Mouse (Mus musculus) lung, embryonic 16.5 days (tissue): Measurements from ENCODE around the gene Gdpd3. TPM values are rescaled to one million over a fixed set of nuclear protein-coding genes. Genes with fewer than 3 reads are reported as not detected.

Source experiments
- ATAC-seq: fragments of 200-750 bp; cut with Nextera tagmentation; 2 replicates; pipeline ENCODE4 v1.8.0; 2017; ENCODE audit warnings: low read depth, mild to moderate bottlenecking, moderate library complexity
- H3K27ac ChIP-seq: fragments of 300-500 bp; sonication (generic); 2 replicates; pipeline ENCODE4 v1.5.1; 2014; ENCODE audit warnings: mild to moderate bottlenecking, control low read depth, low read length
- H3K27me3 ChIP-seq: fragments of 300-500 bp; sonication (generic); 2 replicates; pipeline ENCODE4 v1.6.1; 2014; ENCODE audit warnings: low read depth, low read length, mixed read lengths; ENCODE audit not compliant: control insufficient read depth, insufficient read depth
- H3K36me3 ChIP-seq: fragments of 300-500 bp; sonication (generic); 2 replicates; pipeline ENCODE4 v1.6.1; 2014; ENCODE audit warnings: low read length; ENCODE audit not compliant: control insufficient read depth, insufficient read depth
- H3K4me1 ChIP-seq: fragments of 300-500 bp; sonication (generic); replicated peaks from 2 replicates; pipeline ENCODE4 v1.6.1; 2014; ENCODE audit warnings: low read length, mixed read lengths; ENCODE audit not compliant: control insufficient read depth, insufficient read depth
- H3K4me2 ChIP-seq: fragments of 300-500 bp; sonication (generic); 2 replicates; pipeline ENCODE4 v1.6.1; 2014; ENCODE audit warnings: low read depth, low read length, control low read depth
- H3K4me3 ChIP-seq: fragments of 300-500 bp; sonication (generic); 2 replicates; pipeline ENCODE4 v1.5.1; 2014; ENCODE audit warnings: mild to moderate bottlenecking, low read length, control low read depth
- H3K9ac ChIP-seq: fragments of 300-500 bp; sonication (generic); 2 replicates; pipeline ENCODE4 v1.6.1; 2014; ENCODE audit warnings: low read length, control low read depth
- H3K9me3 ChIP-seq: fragments of 300-500 bp; sonication (generic); 2 replicates; pipeline ENCODE4 v1.6.1; 2016; ENCODE audit warnings: low read length; ENCODE audit not compliant: control insufficient read depth
- WGBS: fragments of 180-500 bp; shearing (Covaris S2); extraction: QIAGEN DNeasy Blood & Tissue Kit; methylation state at CpG from one replicate; pipeline ENCODE4 v1.1.7; 2014; 5-methylcytosine and 5-hydroxymethylcytosine counted together
- polyA plus RNA-seq: library from polyadenylated mRNA; unstranded; fragments of >200 nt; fragmentation: Nextera tagmentation; extraction: Ambion mirVana; gene quantifications from 2 replicates; pipeline ENCODE4 v1.2.1, GENCODE M21; 2015

The Gdpd3 gene
- polyA plus RNA-seq, 1 experiment from 2014 or later, result 4.2 TPM

DNA sequence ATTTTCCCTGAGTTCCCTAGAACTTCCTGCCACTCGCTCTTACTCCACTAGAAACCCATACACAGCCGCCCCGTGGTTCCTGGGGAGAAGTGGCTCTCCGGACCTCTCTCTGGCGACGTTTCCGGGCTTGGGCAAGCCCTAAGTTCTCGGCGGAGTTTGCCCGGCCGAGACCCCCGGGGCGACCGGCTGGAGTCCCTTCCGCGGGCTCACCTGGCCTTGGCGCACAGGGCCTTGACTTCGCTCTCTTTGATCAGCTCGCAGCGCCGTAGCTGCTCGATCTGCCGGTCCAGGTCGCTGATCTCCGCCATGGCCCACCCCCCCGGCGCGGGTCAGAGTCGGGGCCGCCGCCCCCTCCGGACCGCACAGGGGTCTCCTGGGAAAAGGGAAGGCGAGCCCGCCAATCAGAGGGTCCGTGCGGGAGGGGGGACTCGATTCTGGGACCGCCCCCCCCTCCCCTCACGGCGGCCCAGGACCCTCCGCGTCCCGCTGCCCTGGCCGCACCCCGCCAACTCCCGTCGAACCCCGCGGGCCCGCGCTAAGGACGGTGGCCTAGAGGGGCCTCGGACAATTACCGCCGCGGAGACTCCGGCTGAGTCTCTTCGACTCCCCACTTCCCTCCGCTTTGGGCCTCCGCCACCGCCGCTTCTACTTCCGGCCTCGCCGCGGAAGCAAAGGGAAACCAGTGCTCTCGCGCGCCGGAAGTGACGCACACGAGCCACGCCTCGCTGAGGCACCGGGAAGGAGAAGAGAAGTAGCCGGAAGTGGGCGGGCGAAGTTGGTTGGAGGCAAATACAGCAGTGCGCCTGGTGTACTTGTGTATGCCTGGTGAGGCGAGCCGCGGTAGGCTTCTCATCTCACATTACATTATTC is 26.0 kb downstream of the Gdpd3 start, which contains the start of gene Ppp4c:
TSS of gene Ppp4c (minus strand) at position 646 of the 870 bp plus-strand sequence.
- Histone ChIP-seq H3K27ac (peak within 1 kb of the TSS; percentile 97), H3K4me1 (peaks cover 17% of the 10 kb centered on the region)

DNA sequence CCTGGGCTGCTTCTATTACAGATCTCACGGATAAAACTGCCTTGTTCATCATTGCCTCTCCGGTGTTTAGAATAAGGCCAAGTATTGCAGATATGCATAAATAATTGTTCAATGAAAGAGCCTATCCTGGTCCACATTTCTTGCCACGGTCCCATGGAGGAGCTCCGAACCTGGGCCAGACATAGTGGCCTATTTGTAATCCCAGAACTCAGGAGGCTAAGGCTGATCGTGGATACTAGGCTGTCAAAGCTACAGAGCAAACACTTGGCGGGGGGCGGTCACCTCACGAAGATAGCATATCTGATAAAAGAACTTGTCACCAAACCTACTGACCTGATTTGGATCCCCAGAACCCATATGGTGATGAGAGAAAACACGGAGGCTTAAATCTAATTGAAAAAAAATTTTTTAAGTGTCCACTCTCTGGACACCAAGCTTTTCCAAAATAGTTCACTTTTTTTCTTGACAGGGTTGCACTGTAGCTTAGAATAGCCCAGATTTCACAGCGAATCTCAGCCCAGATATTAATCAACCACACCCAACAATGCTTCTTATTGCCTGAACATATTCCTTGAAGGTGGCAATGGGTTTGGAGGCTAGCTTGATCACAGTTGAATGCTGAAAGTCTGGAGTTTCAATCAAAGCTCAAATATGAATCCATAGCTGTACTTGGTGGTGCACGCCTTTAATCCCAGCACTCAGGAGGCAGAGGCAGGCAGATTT is 26.7 kb downstream of the Gdpd3 start:
- WGBS, result 16% methylated on average over 11 of the region's 11 CpGs
- ATAC-seq, result no peak
- Histone ChIP-seq H3K27me3 (no peaks in the 10 kb centered on the region), H3K27ac (peak overlapping the region; percentile 97), H3K36me3 (peaks cover 44% of the 10 kb centered on the region), H3K4me3 (peak overlapping the region; percentile 94), H3K9me3 (no peaks in the 10 kb centered on the region), H3K4me1 (peaks cover 25% of the 10 kb centered on the region), H3K4me2 (peak overlapping the region; percentile 68), H3K9ac (peak overlapping the region; percentile 64)

More for the DNA sequence above, 26.0 kb downstream of the Gdpd3 start, which contains the start of gene Ppp4c:
- no peaks in the 10 kb centered on the region for H3K27me3 ChIP-seq
- peak within 1 kb of the TSS; percentile 80 for H3K4me2 ChIP-seq
- peak within 1 kb of the TSS; percentile 95 for H3K9ac ChIP-seq
- peaks cover 51% of the 10 kb centered on the region for H3K36me3 ChIP-seq
- no peaks in the 10 kb centered on the region for H3K9me3 ChIP-seq
- WGBS, result under 1% methylated on average over 73 of the region's 83 CpGs
- peak within 1 kb of the TSS; percentile 94 for H3K4me3 ChIP-seq
- peak; percentile 95 for ATAC-seq

DNA sequence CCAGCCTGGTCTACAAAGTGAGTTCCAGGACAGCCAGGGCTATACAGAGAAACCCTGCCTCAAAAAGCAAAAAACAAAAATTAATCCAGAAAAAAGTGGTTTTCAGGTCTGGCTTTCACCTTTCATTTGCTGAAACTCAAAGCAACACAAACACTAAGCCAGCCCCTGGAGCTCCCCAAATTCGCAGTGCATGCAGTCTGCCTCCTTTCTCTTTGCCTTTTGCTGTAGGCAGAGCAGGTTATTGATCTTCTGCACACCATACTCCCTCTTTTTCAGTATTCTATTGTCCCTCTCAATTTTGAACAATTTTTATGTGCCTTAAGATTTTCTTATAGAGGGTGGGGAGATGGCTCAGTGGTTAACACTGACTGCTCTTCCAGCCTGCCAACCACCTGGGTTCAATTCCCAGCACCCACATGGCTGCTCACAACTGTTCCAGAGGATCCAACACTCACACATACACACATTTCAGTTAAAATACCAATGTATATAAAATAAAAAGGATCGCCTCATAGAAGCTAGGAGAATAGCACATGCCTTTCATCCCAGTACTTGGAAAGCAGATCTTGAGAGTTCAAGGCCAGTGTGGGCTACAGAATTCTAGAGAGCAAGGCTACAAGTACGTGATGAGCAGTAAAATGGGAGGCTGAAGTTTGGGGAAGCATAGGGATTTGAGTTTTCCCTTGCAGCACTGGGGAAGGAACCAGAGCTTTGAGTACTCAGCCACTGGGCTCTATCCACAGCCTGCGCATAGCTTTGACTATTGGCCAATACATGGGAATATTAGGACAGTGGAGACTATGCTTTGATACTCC is 27.5 kb downstream of the Gdpd3 start:
- Histone ChIP-seq H3K9me3 (no peaks in the 10 kb centered on the region), H3K4me2 (no peak overlapping the region), H3K27me3 (no peaks in the 10 kb centered on the region), H3K27ac (no peak overlapping the region), H3K4me3 (no peak overlapping the region), H3K36me3 (peaks cover 36% of the 10 kb centered on the region), H3K9ac (no peak overlapping the region), H3K4me1 (peaks cover 28% of the 10 kb centered on the region)
- ATAC-seq, result no peak
- WGBS, result 74% methylated on average over 4 of the region's 4 CpGs

DNA sequence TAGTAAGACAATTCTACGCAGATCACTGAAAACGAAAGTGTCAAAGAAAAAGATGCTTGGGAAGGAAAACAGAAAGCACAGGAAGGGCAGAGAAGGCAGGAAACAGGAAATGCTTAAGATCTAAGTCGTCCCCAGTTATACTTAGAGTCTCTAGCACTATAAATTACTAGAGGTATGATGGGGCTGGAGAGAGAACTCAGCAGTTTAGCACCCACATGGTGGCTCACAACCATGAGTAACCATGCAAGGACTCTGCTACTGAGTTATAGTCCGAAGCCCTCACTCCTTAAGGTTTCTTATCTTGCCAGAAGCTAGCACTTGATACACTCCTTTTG is 28.1 kb downstream of the Gdpd3 start:
- WGBS, result 61% methylated on average over 4 of the region's 4 CpGs
- Histone ChIP-seq H3K4me1 (peaks cover 28% of the 10 kb centered on the region), H3K27ac (no peak overlapping the region), H3K9ac (no peak overlapping the region), H3K4me2 (no peak overlapping the region), H3K4me3 (no peak overlapping the region), H3K9me3 (no peaks in the 10 kb centered on the region), H3K27me3 (no peaks in the 10 kb centered on the region), H3K36me3 (peaks cover 30% of the 10 kb centered on the region)
- ATAC-seq, result no peak

DNA sequence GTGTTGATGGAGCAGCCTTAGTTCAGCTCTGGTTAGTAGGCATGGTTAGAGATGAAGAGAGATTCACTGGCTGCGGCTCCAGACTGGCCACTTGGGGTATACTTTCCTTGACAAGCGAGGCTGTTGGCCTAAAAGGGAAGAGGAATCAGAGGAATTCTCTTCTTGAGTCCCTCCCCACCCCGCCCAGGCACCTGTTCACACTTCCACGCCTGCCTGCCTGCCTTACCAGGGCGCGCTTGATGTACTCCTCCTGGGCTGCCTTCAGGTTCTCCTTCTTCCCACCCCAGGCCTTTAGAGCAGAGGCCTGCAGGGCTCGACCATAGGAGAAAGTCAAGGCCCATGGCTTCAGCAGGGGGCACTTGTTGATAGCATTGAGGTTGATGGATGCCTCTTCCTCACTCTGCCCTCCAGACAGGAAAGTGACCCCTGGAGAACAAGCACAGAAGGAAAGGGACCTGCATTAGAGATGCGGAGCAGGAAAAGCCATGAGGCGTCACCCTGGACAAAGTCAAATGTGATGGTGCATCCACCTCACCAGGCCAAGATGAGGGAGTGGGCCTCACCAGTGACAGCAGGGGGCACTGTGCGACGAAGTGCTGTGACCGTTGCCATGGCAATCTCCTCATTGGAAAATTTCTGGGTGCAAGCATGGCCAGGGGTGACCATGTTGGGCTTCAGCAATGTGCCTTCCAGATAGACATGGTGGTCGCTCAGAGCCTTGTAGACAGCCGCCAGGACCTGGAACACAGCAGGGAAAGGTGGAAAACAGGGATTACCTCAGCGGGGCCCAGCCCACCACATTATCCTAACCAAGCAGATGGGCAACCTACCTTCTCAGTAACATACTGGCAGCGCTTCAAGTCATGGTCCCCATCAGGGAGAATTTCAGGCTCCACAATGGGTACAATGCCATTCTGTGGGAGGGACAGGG is 29.5 kb downstream of the Gdpd3 start:
- 81% methylated on average over 16 of the region's 16 CpGs for WGBS
- Histone ChIP-seq H3K36me3 (peaks cover 24% of the 10 kb centered on the region), H3K4me1 (peaks cover 32% of the 10 kb centered on the region), H3K9ac (no peak overlapping the region), H3K27ac (no peak overlapping the region), H3K9me3 (no peaks in the 10 kb centered on the region), H3K4me3 (no peak overlapping the region), H3K27me3 (no peaks in the 10 kb centered on the region), H3K4me2 (no peak overlapping the region)
- no peak for ATAC-seq

DNA sequence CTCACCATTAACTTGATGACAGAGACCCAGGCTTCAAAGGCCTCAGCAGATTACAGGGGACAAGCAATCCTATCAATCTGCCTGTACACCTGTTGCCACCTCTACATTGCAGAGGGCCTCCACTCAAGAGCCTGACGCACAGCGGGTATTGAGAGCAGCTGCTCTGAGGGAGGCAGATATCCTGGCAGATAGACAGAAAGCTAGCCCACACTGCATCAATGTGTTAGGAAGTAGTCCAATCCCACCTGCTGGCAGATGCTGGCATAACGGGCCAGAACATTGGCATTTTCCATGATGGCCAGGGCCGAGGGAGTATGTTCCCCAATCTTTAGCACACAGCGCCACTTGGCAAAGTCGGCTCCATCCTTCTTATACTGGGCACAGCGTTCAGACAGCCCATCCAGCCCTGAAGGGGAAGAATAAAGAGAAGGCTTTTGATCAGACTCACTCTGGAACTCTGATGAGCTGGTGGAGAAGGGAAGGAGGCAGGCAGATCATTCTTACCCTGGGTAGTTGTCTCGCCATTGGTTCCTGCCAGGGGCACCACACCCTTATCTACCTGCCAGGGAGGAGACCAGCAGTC is 30.3 kb downstream of the Gdpd3 start:
- peak overlapping the region; percentile 88; the same call in 1 of the 2 replicates for H3K4me2 ChIP-seq
- H3K36me3 ChIP-seq, result peaks cover 24% of the 10 kb centered on the region
- no peak overlapping the region for H3K4me3 ChIP-seq
- peak overlapping the region; percentile 86; the same call in 1 of the 2 replicates for H3K9ac ChIP-seq
- no peak for ATAC-seq
- no peaks in the 10 kb centered on the region for H3K27me3 ChIP-seq
- H3K27ac ChIP-seq, result no peak overlapping the region
- peaks cover 30% of the 10 kb centered on the region for H3K4me1 ChIP-seq
- H3K9me3 ChIP-seq, result no peaks in the 10 kb centered on the region
- 73% methylated on average over 8 of the region's 8 CpGs for whole genome bisulfite sequencing

DNA sequence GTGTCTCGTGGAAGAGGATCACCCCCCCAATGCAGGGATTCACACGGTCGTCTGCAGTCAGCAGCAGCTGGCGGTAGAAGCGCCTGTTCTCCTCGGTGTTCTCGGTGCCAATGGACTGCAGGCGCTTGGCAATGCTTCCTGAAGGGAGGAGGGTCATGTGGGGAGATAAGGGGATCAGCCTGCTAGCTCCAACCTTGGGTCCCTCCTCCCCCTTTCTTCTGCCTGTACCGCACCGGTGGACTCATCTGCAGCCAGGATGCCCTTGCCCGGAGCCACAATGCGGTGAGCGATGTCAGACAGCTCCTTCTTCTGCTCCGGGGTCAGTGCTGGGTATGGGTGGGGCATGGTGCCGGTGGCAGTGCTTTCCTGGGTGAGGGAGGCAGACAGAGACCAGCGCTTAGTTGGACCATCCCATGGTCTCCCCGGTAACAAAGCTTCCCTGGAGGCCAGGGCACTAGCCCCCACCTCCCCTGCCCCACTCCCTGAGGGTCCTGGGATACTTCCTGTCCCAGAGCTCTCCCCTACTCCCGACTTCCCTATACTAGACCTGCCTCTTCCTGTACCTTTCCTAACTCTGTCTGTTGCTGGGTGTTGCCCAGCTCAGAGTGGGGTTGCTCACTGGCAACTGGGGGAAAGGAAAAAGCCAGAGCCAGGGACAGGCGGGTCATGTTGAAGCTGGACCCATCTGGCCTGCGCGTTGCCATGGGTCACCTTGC is 31.4 kb downstream of the Gdpd3 start, which contains the start of gene Fam57b:
TSS of gene Fam57b (plus strand) at position 258 of the 716 bp plus-strand sequence.
- Histone ChIP-seq H3K4me3 (peak within 1 kb of the TSS; percentile 74), H3K4me1 (peaks cover 30% of the 10 kb centered on the region), H3K27me3 (no peaks in the 10 kb centered on the region), H3K9me3 (no peaks in the 10 kb centered on the region), H3K4me2 (peak within 1 kb of the TSS; percentile 88), H3K9ac (peak within 1 kb of the TSS; percentile 86), H3K27ac (peak within 1 kb of the TSS; percentile 87), H3K36me3 (peaks cover 24% of the 10 kb centered on the region)
- ATAC-seq, result no peak
- 20% methylated on average over 21 of the region's 21 CpGs for WGBS
